Mouse (Mus musculus) left cerebral cortex, adult 18-20 months (tissue): Measurements from ENCODE around the gene Ren1. TPM values are rescaled to one million over a fixed set of nuclear protein-coding genes. Genes with fewer than 3 reads are reported as not detected.

Experiments used
- DNase-seq, 2 experiments: peaks; one replicate each; pipeline ENCODE4 v3.0.0; 2021 to 2022; ENCODE audit warnings: low spot score in 2 of 2, mixed read lengths in 1 of 2
- long read RNA-seq, 2 experiments: library from polyadenylated mRNA; stranded (forward); transcript quantifications; one replicate each; pipeline ENCODE4 v2.0.0; 2021
- total RNA-seq, 2 experiments: library from RNA; stranded (reverse); gene quantifications; 2 replicates each; pipeline ENCODE4 v1.2.3; 2021

The Ren1 gene
- not detected for total RNA-seq
- long read RNA-seq, experiment 1, result 0 reads
- long read RNA-seq, experiment 2, result 0 reads

DNA sequence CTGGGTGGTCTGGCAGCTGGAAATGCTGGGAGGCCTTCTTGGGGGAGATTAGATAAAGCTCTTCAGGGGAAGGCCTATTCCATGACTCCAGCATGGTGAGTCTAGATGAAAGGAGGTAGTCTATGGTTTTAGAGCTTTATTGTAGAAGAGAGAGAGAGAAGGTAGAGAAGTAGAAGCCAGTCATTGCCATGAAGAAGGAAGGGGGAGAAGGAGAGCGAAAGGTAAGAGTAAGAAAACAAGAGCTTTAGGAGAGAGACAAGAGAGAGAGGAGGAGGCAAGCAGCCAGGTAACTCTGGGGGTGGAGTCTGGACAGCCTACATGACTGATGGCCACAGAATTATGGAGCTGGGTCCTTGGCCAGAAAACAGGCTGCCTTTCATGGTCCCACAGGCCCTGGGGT lies at the start of gene Ren1:
TSS of gene Ren1 (plus strand) at position 301 of the 400 bp plus-strand sequence.
- no peak for DNase-seq

DNA sequence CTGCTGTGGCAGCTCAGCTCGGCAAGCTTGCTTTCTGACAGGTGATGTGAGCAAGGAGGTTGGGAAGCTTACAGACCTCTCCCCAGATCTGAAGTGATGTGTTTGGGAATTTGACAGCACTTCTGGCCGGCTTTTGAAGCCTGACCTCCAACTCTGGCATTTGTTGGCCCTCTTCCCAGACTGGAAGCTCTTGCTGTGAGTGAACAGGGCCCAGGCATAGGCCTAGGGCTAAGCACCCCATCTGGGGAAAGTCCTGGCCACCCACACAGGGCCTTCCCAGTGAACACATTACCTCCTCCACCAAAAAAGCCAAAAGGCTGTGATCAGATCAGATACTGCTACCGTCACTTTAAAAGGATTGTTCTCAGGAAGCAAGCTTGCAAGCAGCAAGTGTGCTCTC lies 47.8 kb upstream of the Ren1 start:
- no peak for DNase-seq

GRCm38 (mm10) chr1:133306842-133307241 lies 43.5 kb upstream of the Ren1 start:
- DNase-seq, result peak; percentile 81 to 85

GRCm38 (mm10) chr1:133307318-133307717 lies 43.0 kb upstream of the Ren1 start:
- peak in 1 of 2 experiments; percentile 37 for DNase-seq

DNA sequence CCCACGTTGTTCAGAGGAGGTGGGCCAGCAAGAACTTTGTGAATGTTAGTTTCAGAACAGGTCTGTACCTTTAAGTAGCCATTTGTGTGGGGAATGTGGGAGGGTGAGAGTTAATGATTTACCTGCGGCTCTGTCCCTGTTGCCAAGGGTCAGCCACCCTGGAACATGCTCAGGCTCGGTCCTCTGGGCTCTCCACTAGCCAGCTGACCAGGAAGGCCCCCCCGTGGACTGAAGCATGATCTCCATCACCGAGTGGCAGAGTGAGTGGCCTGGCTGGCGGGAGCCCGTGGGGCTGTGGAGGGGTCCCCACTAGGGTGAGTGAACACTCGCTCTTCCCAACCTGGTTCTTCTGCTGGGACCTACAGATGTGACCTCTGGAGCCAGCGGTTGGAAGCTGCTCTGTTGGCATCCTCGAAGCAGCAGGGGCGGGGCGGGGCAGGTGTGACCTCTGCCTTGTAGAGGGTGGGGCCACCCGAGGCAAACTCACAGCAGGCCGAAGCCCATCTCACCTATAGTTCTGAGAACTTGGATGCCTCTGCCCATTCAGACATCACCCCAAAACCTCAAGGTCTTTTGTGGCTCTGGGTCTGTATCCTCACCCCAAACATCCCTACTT lies 40.5 kb upstream of the Ren1 start, which contains the start of gene Golt1a:
TSS of gene Golt1a (plus strand) at position 149 of the 616 bp plus-strand sequence.
- DNase-seq, result no peak

- DNase-seq, result no peak
These were observed 39.1 kb upstream of the Ren1 start for GRCm38 (mm10) chr1:133311240-133311639.

DNA sequence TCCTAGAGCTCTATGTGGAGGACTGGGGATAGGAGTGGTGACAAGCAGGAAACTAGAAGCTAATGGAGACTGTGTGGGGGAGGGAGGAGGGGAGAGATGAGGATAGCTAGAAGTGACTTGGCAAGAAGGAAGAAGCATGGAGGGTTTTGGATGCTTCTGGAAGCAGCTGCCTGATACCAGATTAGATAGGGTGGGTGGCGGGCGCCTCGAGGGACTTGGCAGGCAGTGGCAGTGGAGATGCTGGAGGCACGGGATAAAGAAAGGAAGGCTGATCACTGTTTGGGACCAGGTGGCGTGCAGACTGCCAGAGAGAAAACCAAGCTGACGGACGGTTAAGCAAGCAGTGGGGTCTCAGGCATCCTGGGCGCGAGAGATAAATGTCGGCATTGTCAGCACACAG lies 38.4 kb upstream of the Ren1 start:
- DNase-seq, result peak; percentile 69 to 82

- peak; percentile 70 to 75 for DNase-seq
These were observed 35.9 kb upstream of the Ren1 start for GRCm38 (mm10) chr1:133314364-133314763.

GRCm38 (mm10) chr1:133315775-133316174 lies 34.5 kb upstream of the Ren1 start:
- no peak for DNase-seq

DNA sequence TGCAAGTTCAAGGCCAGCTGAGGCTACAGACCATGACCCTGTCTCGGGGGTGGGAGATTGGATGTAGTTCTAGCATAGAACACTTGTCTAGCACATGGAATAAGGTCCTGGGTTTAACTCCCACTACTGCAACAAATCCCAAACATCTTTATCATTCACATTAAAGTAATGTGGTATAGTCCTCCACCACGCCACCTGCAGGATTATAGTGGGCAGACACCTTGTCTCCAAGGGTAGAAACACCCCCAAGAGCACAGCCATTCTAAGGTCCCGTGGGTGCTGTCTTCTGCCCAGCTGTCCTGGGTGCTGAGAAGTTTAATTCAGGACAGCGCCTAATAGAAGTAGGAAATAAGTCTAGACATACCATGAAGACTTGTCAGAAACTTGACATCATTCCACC lies 33.7 kb upstream of the Ren1 start:
- no peak for DNase-seq

DNA sequence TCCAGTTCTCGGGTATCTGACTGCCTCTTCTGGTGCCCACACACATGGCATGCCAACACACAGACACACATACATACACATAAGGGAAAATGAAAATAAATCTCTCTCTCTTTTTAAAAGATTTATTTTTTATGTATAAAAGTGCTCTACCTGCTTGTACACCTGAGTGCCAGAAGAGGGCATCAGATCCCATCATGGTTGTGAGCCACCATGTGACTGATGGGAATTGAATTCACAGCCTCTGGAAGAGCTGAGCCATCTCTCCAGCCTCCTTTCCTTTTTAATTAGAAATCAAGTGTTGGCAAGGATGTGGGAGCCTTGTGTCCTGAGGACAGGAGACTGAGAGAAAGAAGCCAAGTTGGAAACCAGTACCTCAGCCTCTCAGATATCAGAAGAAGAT lies 33.2 kb upstream of the Ren1 start:
- DNase-seq, result no peak

DNA sequence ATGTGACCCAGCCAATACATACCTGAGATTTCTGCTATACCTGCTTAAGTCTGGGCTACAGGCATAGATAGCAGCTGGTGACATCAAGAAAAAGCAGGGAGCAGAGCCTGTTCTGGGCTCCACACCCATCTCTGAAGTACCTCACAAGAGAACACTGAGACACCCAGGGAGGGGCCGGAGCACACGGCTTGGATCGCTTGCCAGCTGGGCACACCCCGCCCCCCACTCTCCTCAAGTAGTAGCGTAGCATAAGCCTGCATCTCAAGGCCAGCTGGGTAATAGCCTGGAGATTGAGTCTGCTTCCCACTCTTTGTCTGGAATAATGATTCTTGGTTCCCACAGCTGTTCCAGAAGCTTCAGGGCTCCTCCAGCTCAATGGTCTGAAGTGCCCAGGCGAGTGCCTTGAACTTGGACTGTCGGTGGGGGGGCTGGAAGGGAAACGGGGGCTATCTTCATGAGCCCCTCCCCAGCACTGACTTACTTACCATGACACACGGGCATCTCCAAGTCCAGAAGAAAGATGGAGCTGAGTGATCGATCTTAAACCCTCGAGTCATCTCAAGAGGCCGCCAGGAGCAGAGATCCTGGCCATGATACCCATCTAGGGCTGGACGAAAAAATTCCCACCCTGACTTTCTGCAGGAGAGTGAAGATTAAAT lies 28.9 kb upstream of the Ren1 start, which contains the start of gene Kiss1:
TSS of gene Kiss1 (plus strand) at position 609 of the 659 bp plus-strand sequence.
- no peak for DNase-seq

DNA sequence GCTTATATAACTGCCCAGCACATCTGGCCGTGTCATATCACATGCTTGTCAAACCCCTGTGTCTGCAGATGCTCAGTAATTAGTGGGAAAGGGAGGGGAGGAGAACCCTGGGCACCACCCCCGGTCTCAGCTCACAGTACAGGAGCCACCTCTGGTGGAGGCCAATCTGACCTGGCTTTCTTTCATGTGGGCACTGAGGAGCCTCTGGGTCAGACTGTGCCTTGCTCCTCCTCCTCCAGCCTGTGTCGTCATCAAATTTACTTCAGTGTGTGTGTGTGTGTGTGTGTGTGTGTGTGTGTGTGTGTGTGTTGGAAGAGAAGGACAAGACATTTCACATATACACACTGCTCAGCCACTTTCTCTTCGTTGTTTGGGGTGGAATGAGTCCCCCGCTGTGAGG lies 27.0 kb upstream of the Ren1 start:
- DNase-seq, result no peak

- no peak for DNase-seq
These were observed 24.4 kb upstream of the Ren1 start for GRCm38 (mm10) chr1:133325951-133326350.

- DNase-seq, result no peak
These were observed 23.2 kb upstream of the Ren1 start for GRCm38 (mm10) chr1:133327094-133327493.

GRCm38 (mm10) chr1:133328299-133328795 lies 22.0 kb upstream of the Ren1 start:
- DNase-seq, result no peak

DNA sequence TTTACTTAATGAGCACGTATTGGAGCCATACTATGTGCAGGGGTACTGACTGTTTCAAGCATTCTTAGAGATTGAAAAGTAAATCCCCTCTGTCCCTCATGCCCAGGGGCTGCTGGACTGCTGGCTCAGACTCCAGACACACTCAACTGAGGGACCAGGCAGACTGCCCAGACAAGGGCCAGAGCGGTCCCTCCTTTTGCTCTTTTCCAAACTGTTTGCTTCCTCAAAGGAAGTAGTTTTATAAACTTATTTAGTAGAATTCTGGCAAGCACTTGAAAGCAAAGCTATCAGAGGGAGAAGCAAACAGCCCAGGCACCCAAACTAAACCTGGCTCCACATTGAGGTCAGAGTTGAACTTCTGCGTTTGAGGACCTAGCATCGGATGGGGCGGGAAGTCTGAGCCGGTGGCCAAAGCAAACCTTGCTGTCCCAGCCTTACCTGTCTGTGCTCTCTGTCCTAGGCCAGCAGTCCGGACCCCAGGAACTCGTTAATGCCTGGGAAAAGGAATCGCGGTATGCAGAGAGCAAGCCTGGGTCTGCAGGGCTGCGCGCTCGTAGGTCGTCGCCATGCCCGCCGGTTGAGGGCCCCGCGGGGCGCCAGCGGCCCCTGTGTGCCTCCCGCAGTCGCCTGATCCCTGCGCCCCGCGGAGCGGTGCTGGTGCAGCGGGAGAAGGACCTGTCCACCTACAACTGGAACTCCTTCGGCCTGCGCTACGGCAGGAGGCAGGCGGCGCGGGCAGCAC lies 21.2 kb upstream of the Ren1 start:
- DNase-seq, result no peak

DNA sequence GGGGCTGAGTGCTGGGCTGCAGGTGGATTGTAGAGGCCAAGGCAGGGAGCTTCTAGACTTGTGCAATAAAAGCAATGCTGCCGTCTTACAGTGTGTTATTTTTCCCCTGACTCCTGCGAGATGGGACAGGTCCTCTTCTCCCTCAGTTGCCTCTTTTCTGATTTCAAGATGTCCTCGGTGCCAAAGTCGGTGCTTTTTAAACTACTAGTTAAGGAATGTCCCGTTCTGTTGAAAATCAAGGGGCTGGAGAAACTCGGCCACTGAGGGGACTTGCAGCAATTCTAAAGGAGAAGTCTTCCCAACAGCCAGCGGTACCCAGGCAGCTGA lies 20.7 kb upstream of the Ren1 start:
- DNase-seq, result no peak

- no peak for DNase-seq
These were observed 19.2 kb upstream of the Ren1 start for GRCm38 (mm10) chr1:133331142-133331541.

GRCm38 (mm10) chr1:133332656-133333430 lies 17.5 kb upstream of the Ren1 start:
- DNase-seq, result peak in 1 of 2 experiments; percentile 38

DNA sequence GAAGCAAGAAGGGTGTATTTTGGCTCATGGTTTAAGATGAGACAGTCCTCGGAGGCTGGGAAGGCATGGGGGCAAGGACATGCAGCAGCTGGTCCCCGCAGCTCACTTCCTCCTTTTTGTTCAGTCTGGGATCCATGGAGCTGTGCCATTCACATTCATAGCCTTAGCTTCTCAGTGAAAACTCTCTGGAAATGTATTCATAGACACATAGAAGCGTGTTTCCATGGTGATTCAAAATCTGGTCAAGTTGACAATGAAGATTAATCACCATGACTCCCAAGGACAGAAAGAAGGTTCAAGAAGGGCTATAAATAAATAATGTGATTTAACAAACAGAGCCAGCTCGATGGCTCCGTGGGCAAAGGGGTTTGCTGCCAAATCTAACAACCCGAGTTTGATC lies 16.4 kb upstream of the Ren1 start:
- no peak for DNase-seq
